Mouse (Mus musculus) liver, postnatal 0 days (tissue): ENCODE data around the gene Tmem151b.

Experiments
- CTCF ChIP-seq: sonication (generic); IDR thresholded peaks from 2 replicates; pipeline ENCODE4 v1.5.1; 2016; ENCODE audit warnings: antibody characterized with exemption, low read depth
- EP300 ChIP-seq: IDR thresholded peaks from 2 replicates; pipeline ENCODE4 v1.6.1; 2016; ENCODE audit warnings: antibody characterized with exemption, low read depth, mild to moderate bottlenecking

DNA sequence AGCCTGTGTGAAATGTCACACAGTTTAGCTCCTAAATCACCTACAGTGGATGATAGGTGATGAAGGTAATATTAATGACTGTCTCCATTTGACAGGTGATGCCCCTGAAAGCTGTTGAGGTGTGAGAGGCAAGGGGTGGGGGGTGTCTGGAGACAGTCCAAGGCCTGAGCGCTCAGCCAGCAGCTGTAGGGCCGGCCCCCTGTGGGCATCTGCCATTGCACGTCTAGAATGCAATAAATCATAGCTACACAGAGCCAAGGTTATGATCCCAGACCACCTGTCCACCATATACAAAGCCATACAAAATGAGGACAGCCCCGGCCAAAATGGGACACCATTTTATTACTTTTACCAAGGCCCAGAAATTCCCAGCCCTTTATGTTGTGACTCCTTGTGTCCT lies 24.5 kb downstream of the Tmem151b start:
- TF ChIP-seq CTCF = no peak
- TF ChIP-seq EP300 = no peak
